Mouse (Mus musculus) Patski (cell line): ENCODE data around the gene Smarca1. TPM values are rescaled to one million over a fixed set of nuclear protein-coding genes. Genes with fewer than 3 reads are reported as not detected.

Experiments
- ATAC-seq: fragments of 100-300 bp; one replicate; pipeline ENCODE4 v1.8.0; 2021
- CTCF ChIA-PET: fragments of 350-600 bp; sonication (Branson Sonifier 250); formaldehyde crosslinking; loops from one replicate; lab custom pipeline; 2022; ENCODE audit warnings: inconsistent platforms; lab: Charles Lee
- POLR2A ChIA-PET: fragments of 350-600 bp; sonication (Branson Sonifier 250); formaldehyde crosslinking; loops from one replicate; lab custom pipeline; 2022; ENCODE audit warnings: antibody characterized with exemption, inconsistent platforms; lab: Charles Lee
- DNase-seq: peaks from one replicate; pipeline ENCODE4 v3.0.0-alpha.2; 2011; ENCODE audit warnings: low read depth, low spot score
- H3K27me3 ChIP-seq: fragments of 371-371 bp; one replicate; pipeline ENCODE4 v1.5.1; 2021
- CTCF ChIP-seq: fragments of 100-300 bp; IDR thresholded peaks from one replicate; pipeline ENCODE4 v1.5.1; 2021
- in situ Hi-C: fragments of 300-500 bp; cut with MboI; formaldehyde crosslinking; loops from 3 replicates; pipeline ENCODE4 v1.11.1; 2018; ENCODE audit warnings: low pct_unique_long_range_greater_than_20kb, mixed read lengths
- polyA plus RNA-seq: library from polyadenylated mRNA; unstranded; gene quantifications from one replicate; pipeline ENCODE4 v1.2.3, GENCODE M21; 2021

The Smarca1 gene
- polyA plus RNA-seq, 1 experiment from 2014 or later, result 0.04 TPM

DNA sequence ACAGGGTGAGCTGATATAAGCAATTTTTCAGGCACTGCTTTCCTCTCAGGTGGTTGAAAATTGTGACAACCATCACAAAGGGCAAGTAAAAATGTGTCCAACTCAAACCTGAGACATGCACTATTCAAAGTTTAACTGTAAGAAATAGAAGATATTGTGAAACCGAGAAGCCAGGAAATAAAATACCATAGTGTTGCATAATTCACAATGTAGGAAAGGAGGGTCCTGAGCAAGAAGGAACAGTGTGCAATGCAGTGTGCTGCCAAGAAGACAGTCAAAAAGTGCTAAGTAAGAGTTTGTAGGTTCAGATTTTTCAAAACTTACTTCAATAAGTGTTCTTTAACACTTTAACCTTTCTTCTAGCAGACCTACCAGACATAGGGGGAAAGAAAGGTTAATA lies 128.3 kb downstream of the Smarca1 start:
- in situ Hi-C loops, result no loop called here
- DNase-seq (no peak), ATAC-seq (no peak)
- peaks cover 20% of the 10 kb centered on the region for H3K27me3 ChIP-seq
- POLR2A ChIA-PET, result no interaction called here
- no peak for TF ChIP-seq CTCF
- CTCF ChIA-PET, result no interaction called here

DNA sequence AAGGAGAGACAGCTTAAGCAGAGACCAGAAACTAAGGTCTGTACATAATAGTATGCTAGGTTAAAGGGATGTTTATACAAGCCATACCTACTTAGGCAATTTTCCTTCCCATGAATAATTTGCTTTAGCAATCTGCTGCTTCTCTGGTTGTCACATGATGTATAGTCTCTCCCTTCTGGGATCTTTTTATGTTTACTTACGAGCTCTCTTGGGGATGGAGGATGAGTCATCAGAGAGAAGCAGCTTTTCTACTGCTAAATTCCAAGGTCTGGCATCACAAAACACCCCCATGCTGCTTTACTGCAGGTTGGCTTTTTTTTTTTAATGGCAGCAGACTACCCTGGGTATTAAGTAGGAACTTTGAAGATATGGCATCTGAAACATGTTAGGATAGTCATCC lies 132.6 kb downstream of the Smarca1 start:
- DNase-seq, result no peak
- in situ Hi-C loops, result no loop called here
- ChIA-PET CTCF (interaction anchor here (1.4 kb wide), 1 partner anchor 10 kb away, joined by 4 read pairs; no protein-coding TSS in a partner anchor), POLR2A (no interaction called here)
- TF ChIP-seq CTCF, result no peak
- H3K27me3 ChIP-seq, result peaks cover 44% of the 10 kb centered on the region
- ATAC-seq, result no peak

Other genes with a start within 250 kb of the Smarca1 start
- gene Ocrl, start 19.4 kb upstream of the Smarca1 start, polyA plus RNA-seq, result 24.3 TPM
- 2.3 TPM for gene Apln, start 141.9 kb upstream of the Smarca1 start, polyA plus RNA-seq
- 0.08 TPM for gene Xpnpep2, start 215.8 kb upstream of the Smarca1 start, polyA plus RNA-seq